Mouse (Mus musculus) midbrain, embryonic 13.5 days (tissue): ENCODE measurements around the gene Thbs4. TPM values are rescaled to one million over a fixed set of nuclear protein-coding genes. Genes with fewer than 3 reads are reported as not detected.

Source experiments
- ATAC-seq: fragments of 200-750 bp; cut with Nextera tagmentation; 2 replicates; pipeline ENCODE4 v1.8.0; 2017; ENCODE audit warnings: mild to moderate bottlenecking, moderate TSS enrichment, moderate library complexity
- H3K27ac ChIP-seq: fragments of 300-500 bp; sonication (generic); 2 replicates; pipeline ENCODE4 v1.5.1; 2015; ENCODE audit warnings: inconsistent platforms, mild to moderate bottlenecking, moderate library complexity
- H3K27me3 ChIP-seq: fragments of 300-500 bp; sonication (generic); 2 replicates; pipeline ENCODE4 v1.6.1; 2015; ENCODE audit warnings: mild to moderate bottlenecking, inconsistent platforms
- H3K36me3 ChIP-seq: fragments of 300-500 bp; sonication (generic); 2 replicates; pipeline ENCODE4 v1.6.1; 2015; ENCODE audit warnings: mild to moderate bottlenecking, inconsistent platforms
- H3K4me1 ChIP-seq: fragments of 300-500 bp; sonication (generic); replicated peaks from 2 replicates; pipeline ENCODE4 v1.6.1; 2015; ENCODE audit warnings: inconsistent platforms
- H3K4me2 ChIP-seq: fragments of 300-500 bp; sonication (generic); replicated peaks from 2 replicates; pipeline ENCODE4 v1.6.1; 2015; ENCODE audit warnings: moderate library complexity, mild to moderate bottlenecking, inconsistent platforms
- H3K4me3 ChIP-seq: fragments of 300-500 bp; sonication (generic); replicated peaks from 2 replicates; pipeline ENCODE4 v1.5.1; 2015; ENCODE audit warnings: mild to moderate bottlenecking, inconsistent platforms
- H3K9ac ChIP-seq: fragments of 300-500 bp; sonication (generic); replicated peaks from 2 replicates; pipeline ENCODE4 v1.6.1; 2015; ENCODE audit warnings: mild to moderate bottlenecking, inconsistent platforms
- H3K9me3 ChIP-seq: fragments of 300-500 bp; sonication (generic); 2 replicates; pipeline ENCODE4 v1.6.1; 2016; ENCODE audit warnings: mild to moderate bottlenecking, inconsistent platforms
- WGBS: fragments of 180-500 bp; shearing (Covaris S2); methylation state at CpG from one replicate; pipeline ENCODE4 v1.1.7; 2015; 5-methylcytosine and 5-hydroxymethylcytosine counted together
- polyA plus RNA-seq: library from polyadenylated mRNA; unstranded; fragments of >200 nt; fragmentation: Nextera tagmentation; extraction: Ambion mirVana; gene quantifications from 2 replicates; pipeline ENCODE4 v1.2.1, GENCODE M21; 2015

Gene Thbs4
- polyA plus RNA-seq, 1 experiment from 2014 or later, result 2.8 TPM

- 10% methylated on average over 3 of the region's 3 CpGs for WGBS
- H3K4me2 ChIP-seq, result no peak overlapping the region
- H3K36me3 ChIP-seq, result peaks cover 3% of the 10 kb centered on the region; the same call in 1 of the 2 replicates
- no peaks in the 10 kb centered on the region; the same call in 1 of the 2 replicates for H3K4me1 ChIP-seq
- no peak overlapping the region for H3K4me3 ChIP-seq
- no peak overlapping the region for H3K9ac ChIP-seq
- ATAC-seq, result 0 out of 2 replicates have a peak, but pooled peaks have one; percentile 20
- H3K27me3 ChIP-seq, result peaks cover 4% of the 10 kb centered on the region
- no peaks in the 10 kb centered on the region for H3K9me3 ChIP-seq
- H3K27ac ChIP-seq, result no peak overlapping the region
These were observed 85.1 kb downstream of the Thbs4 start for GRCm38 (mm10) chr13:92709535-92709934.

- no peak overlapping the region for H3K4me2 ChIP-seq
- 60% methylated on average over 1 of the region's 1 CpGs for WGBS
- H3K4me1 ChIP-seq, result peaks cover 4% of the 10 kb centered on the region
- H3K27me3 ChIP-seq, result peaks cover 4% of the 10 kb centered on the region
- H3K36me3 ChIP-seq, result peaks cover 3% of the 10 kb centered on the region; the same call in 1 of the 2 replicates
- no peak overlapping the region for H3K9ac ChIP-seq
- no peak overlapping the region for H3K27ac ChIP-seq
- ATAC-seq, result no peak
- no peak overlapping the region for H3K4me3 ChIP-seq
- H3K9me3 ChIP-seq, result no peaks in the 10 kb centered on the region
These were observed 86.2 kb downstream of the Thbs4 start for GRCm38 (mm10) chr13:92708466-92708865.

- Histone ChIP-seq H3K4me1 (peaks cover 9% of the 10 kb centered on the region), H3K4me2 (no peak overlapping the region), H3K9me3 (no peaks in the 10 kb centered on the region), H3K4me3 (no peak overlapping the region), H3K9ac (no peak overlapping the region), H3K36me3 (peaks cover 3% of the 10 kb centered on the region; the same call in 1 of the 2 replicates), H3K27me3 (peaks cover 4% of the 10 kb centered on the region), H3K27ac (no peak overlapping the region)
- ATAC-seq, result no peak
- WGBS, result 61% methylated on average over 2 of the region's 2 CpGs
These were observed 86.7 kb downstream of the Thbs4 start for GRCm38 (mm10) chr13:92707941-92708340.

- H3K9me3 ChIP-seq, result no peaks in the 10 kb centered on the region
- H3K9ac ChIP-seq, result no peak overlapping the region
- H3K27me3 ChIP-seq, result peaks cover 4% of the 10 kb centered on the region
- peaks cover 9% of the 10 kb centered on the region for H3K4me1 ChIP-seq
- ATAC-seq, result no peak
- 90% methylated on average over 9 of the region's 9 CpGs for WGBS
- H3K4me3 ChIP-seq, result no peak overlapping the region
- H3K4me2 ChIP-seq, result no peak overlapping the region
- H3K27ac ChIP-seq, result no peak overlapping the region
- peaks cover 5% of the 10 kb centered on the region; the same call in 1 of the 2 replicates for H3K36me3 ChIP-seq
These were observed 88.1 kb downstream of the Thbs4 start for GRCm38 (mm10) chr13:92706342-92707061.

- WGBS, result 96% methylated on average over 7 of the region's 7 CpGs
- H3K4me1 ChIP-seq, result peaks cover 9% of the 10 kb centered on the region
- H3K4me2 ChIP-seq, result no peak overlapping the region
- H3K9ac ChIP-seq, result no peak overlapping the region
- H3K27ac ChIP-seq, result no peak overlapping the region
- H3K9me3 ChIP-seq, result no peaks in the 10 kb centered on the region
- ATAC-seq, result no peak
- H3K27me3 ChIP-seq, result peaks cover 4% of the 10 kb centered on the region
- H3K4me3 ChIP-seq, result no peak overlapping the region
- peaks cover 5% of the 10 kb centered on the region; the same call in 1 of the 2 replicates for H3K36me3 ChIP-seq
These were observed 89.5 kb downstream of the Thbs4 start for GRCm38 (mm10) chr13:92705016-92705535.

GRCm38 (mm10) chr13:92704189-92704588 is 90.4 kb downstream of the Thbs4 start:
- Histone ChIP-seq H3K9me3 (no peaks in the 10 kb centered on the region), H3K36me3 (peaks cover 5% of the 10 kb centered on the region; the same call in 1 of the 2 replicates), H3K4me1 (peaks cover 9% of the 10 kb centered on the region), H3K9ac (no peak overlapping the region), H3K4me2 (no peak overlapping the region), H3K27me3 (peaks cover 4% of the 10 kb centered on the region), H3K27ac (no peak overlapping the region), H3K4me3 (no peak overlapping the region)
- WGBS, result 50% methylated on average over 7 of the region's 7 CpGs
- no peak for ATAC-seq

GRCm38 (mm10) chr13:92703241-92704027 is 91.2 kb downstream of the Thbs4 start:
- WGBS, result 20% methylated on average over 8 of the region's 8 CpGs
- H3K36me3 ChIP-seq, result peaks cover 5% of the 10 kb centered on the region; the same call in 1 of the 2 replicates
- no peak overlapping the region for H3K27ac ChIP-seq

GRCm38 (mm10) chr13:92702035-92702434 is 92.6 kb downstream of the Thbs4 start:
- Histone ChIP-seq H3K4me3 (no peak overlapping the region), H3K4me1 (peaks cover 16% of the 10 kb centered on the region), H3K27me3 (peaks cover 4% of the 10 kb centered on the region), H3K36me3 (0 out of 2 replicates have a peak, but pooled peaks cover 3% of the 10 kb centered on the region), H3K4me2 (no peak overlapping the region), H3K27ac (no peak overlapping the region), H3K9me3 (no peaks in the 10 kb centered on the region), H3K9ac (no peak overlapping the region)
- WGBS, result 88% methylated on average over 5 of the region's 5 CpGs
- ATAC-seq, result no peak

More at GRCm38 (mm10) chr13:92703241-92704027, 91.2 kb downstream of the Thbs4 start:
- peaks cover 4% of the 10 kb centered on the region for H3K27me3 ChIP-seq
- no peak overlapping the region for H3K4me3 ChIP-seq
- ATAC-seq, result peak; percentile 75
- H3K9ac ChIP-seq, result no peak overlapping the region
- H3K9me3 ChIP-seq, result no peaks in the 10 kb centered on the region
- peaks cover 16% of the 10 kb centered on the region for H3K4me1 ChIP-seq
- H3K4me2 ChIP-seq, result no peak overlapping the region

Other genes with a start within 250 kb of the Thbs4 start
- gene Spz1, start 218.6 kb downstream of the Thbs4 start, polyA plus RNA-seq, result not detected in 2 replicates
- gene Serinc5, start 183.7 kb downstream of the Thbs4 start, polyA plus RNA-seq, result 12.5 and 14.1 TPM in 2 replicates
- 3.8 and 4.2 TPM in 2 replicates for gene Mtx3, start 49.9 kb upstream of the Thbs4 start, polyA plus RNA-seq